Mouse (Mus musculus) heart, embryonic 16.5 days (tissue): ENCODE results near the gene Hs3st4. TPM values are rescaled to one million over a fixed set of nuclear protein-coding genes. Genes with fewer than 3 reads are reported as not detected.
A peak's percentile ranks its signal among the peaks of the same experiment; 100 is the strongest.

Experiments used
- ATAC-seq: fragments of 200-750 bp; cut with Nextera tagmentation; replicated peaks from 2 replicates; pipeline ENCODE4 v1.8.0; 2017; ENCODE audit warnings: moderate number of reproducible peaks; ENCODE audit not compliant: insufficient read depth, low FRiP score; ENCODE audit errors: extremely low read depth
- H3K27ac ChIP-seq: fragments of 300-500 bp; sonication (generic); 2 replicates; pipeline ENCODE4 v1.5.1; 2014; ENCODE audit warnings: mild to moderate bottlenecking, low read length, control low read depth, moderate library complexity
- H3K27me3 ChIP-seq: fragments of 300-500 bp; sonication (generic); 2 replicates; pipeline ENCODE4 v1.6.1; 2014; ENCODE audit warnings: low read length, mixed read lengths; ENCODE audit not compliant: control insufficient read depth, insufficient read depth
- H3K36me3 ChIP-seq: fragments of 300-500 bp; sonication (generic); 2 replicates; pipeline ENCODE4 v1.6.1; 2014; ENCODE audit not compliant: control insufficient read depth, insufficient read depth
- H3K4me1 ChIP-seq: fragments of 300-500 bp; sonication (generic); 2 replicates; pipeline ENCODE4 v1.6.1; 2014; ENCODE audit warnings: low read length, mixed read lengths; ENCODE audit not compliant: control insufficient read depth, insufficient read depth
- H3K4me2 ChIP-seq: fragments of 300-500 bp; sonication (generic); 2 replicates; pipeline ENCODE4 v1.6.1; 2014; ENCODE audit warnings: low read depth, mild to moderate bottlenecking, control low read depth, low read length
- H3K4me3 ChIP-seq: fragments of 300-500 bp; sonication (generic); 2 replicates; pipeline ENCODE4 v1.5.1; 2014; ENCODE audit warnings: mild to moderate bottlenecking, control low read depth, low read length
- H3K9ac ChIP-seq: fragments of 300-500 bp; sonication (generic); 2 replicates; pipeline ENCODE4 v1.6.1; 2014; ENCODE audit warnings: low read length, control low read depth
- H3K9me3 ChIP-seq: fragments of 300-500 bp; sonication (generic); replicated peaks from 2 replicates; pipeline ENCODE4 v1.6.1; 2016; ENCODE audit warnings: low read length; ENCODE audit not compliant: control insufficient read depth
- WGBS: fragments of 180-500 bp; shearing (Covaris S2); extraction: QIAGEN DNeasy Blood & Tissue Kit; methylation state at CpG from one replicate; pipeline ENCODE4 v1.1.7; 2014; 5-methylcytosine and 5-hydroxymethylcytosine counted together
- polyA plus RNA-seq: library from polyadenylated mRNA; unstranded; fragments of >200 nt; fragmentation: Nextera tagmentation; extraction: Ambion mirVana; gene quantifications from 2 replicates; pipeline ENCODE4 v1.2.1, GENCODE M21; 2015

The Hs3st4 gene
- polyA plus RNA-seq, result 0.36 and 0.53 TPM in 2 replicates

DNA sequence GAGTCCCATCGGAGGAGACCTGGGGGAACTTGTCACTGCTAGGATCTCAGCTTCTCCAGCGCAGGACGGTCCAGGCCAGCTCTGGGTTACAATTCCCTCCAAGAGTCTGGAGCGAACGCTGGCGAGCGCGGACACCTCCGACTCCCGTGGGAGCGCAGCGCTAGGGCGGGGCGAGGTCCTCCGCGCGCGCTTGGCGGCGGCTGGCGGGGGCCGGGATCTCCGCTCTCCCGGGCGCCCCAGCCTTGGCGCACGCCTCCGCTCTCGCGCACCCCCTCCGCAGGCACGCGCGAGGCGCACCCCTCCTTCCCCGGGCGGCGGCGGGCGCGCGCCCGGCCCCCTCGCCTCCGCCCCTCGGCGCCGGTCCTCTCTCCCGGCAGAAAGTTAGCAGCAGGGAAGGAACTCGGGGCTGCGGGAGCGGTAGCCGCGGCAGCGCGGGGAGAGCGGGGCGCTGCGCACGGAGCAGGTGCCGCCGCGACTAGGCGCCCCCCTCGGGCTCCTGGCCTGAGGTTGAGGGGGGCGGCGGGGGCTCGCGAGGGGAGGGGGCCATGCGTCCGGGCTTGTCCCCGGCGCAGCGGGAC is at the start of gene Hs3st4:
Gene Hs3st4 (plus strand): TSS at position 409 of the 578 bp plus-strand sequence.
- H3K27ac ChIP-seq, result no peak within 1 kb of the TSS
- WGBS, result under 1% methylated on average over 57 of the region's 74 CpGs
- no peak within 1 kb of the TSS for H3K9ac ChIP-seq
- H3K4me2 ChIP-seq, result peak within 1 kb of the TSS; percentile 84
- H3K27me3 ChIP-seq, result peaks cover 73% of the 10 kb centered on the region
- H3K9me3 ChIP-seq, result no peaks in the 10 kb centered on the region; the same call in 1 of the 2 replicates
- no peaks in the 10 kb centered on the region for H3K36me3 ChIP-seq
- H3K4me1 ChIP-seq, result no peaks in the 10 kb centered on the region
- peak within 1 kb of the TSS; percentile 49 for H3K4me3 ChIP-seq
- ATAC-seq, result peak; percentile 49

DNA sequence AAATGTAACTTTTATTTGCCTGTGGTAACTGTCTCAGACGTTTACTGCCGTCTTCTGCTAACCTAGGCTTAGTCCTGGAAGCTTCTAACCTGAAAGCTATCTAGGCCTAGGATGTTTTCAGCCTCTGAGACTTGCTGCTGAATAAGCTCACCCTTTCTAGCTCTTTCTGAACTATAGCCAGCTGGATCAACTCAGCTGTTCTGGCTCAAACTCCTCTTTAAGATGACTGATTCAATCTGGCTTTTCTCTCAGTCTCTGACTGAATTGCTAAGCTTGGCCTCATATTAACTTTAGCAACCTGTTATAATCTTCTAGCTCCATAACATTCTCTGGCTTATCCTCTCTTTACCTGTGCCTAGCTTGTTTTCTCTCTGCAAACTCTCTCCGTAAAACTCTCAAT is 35.8 kb upstream of the Hs3st4 start:
- Histone ChIP-seq H3K27ac (no peak overlapping the region), H3K4me1 (no peaks in the 10 kb centered on the region), H3K27me3 (no peaks in the 10 kb centered on the region), H3K4me2 (no peak overlapping the region), H3K4me3 (no peak overlapping the region), H3K9me3 (no peaks in the 10 kb centered on the region), H3K9ac (no peak overlapping the region), H3K36me3 (no peaks in the 10 kb centered on the region)
- 61% methylated on average over 3 of the region's 3 CpGs for WGBS
- no peak for ATAC-seq

DNA sequence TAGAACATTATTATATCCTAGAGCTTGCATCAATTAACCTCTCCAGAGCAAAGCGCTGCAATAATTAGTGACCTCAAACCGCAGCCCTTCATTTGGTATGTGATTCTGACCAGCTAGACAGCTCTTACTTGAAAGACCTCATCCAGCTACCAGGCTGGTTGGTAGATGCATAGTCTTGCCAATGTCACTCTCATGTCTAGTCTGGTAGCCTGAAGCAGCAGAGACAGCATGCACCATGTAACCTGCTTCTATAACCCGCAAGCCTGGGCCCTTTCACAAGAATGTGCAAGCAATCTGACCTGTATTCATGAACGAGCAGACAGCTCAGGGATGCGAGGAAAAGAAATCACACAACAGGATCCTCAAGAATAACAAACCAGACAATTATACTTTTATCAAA is 19.6 kb upstream of the Hs3st4 start:
- H3K36me3 ChIP-seq, result no peaks in the 10 kb centered on the region
- H3K4me3 ChIP-seq, result no peak overlapping the region
- H3K9ac ChIP-seq, result no peak overlapping the region
- H3K27ac ChIP-seq, result no peak overlapping the region
- H3K4me1 ChIP-seq, result no peaks in the 10 kb centered on the region
- H3K27me3 ChIP-seq, result no peaks in the 10 kb centered on the region
- H3K4me2 ChIP-seq, result no peak overlapping the region
- WGBS, result 79% methylated on average over 5 of the region's 5 CpGs
- no peak for ATAC-seq
- peaks cover 9% of the 10 kb centered on the region for H3K9me3 ChIP-seq

DNA sequence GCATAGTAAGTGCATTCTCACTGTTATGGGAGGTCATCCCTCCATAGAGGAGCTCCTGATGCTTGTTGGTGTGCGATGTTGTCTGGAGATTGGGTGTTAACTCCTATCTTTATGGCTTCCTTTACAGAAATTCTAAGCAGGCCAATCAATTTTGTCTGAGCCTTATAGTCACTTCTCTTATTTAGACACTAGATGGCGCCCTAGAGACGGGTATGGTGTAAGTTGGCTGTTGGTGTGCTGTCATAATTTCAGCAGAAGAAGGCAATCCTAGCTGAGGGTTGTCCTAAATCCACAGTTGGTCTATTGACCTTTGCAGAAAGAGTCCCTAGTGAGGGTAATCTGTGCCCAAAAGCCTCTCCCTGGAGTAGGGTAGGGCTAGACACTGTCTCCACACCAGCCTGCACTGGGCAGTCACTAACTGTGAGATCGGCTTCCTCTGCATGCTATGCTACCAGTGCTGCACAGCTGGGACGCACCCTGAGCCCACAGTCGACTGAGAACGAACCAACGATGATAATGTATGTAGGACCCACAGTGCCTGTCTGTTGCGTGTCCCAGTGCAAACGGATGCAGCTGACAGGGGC is 18.0 kb upstream of the Hs3st4 start:
- Histone ChIP-seq H3K4me2 (no peak overlapping the region), H3K27ac (no peak overlapping the region), H3K9me3 (peaks cover 9% of the 10 kb centered on the region), H3K4me1 (no peaks in the 10 kb centered on the region), H3K9ac (no peak overlapping the region), H3K4me3 (no peak overlapping the region), H3K36me3 (no peaks in the 10 kb centered on the region), H3K27me3 (no peaks in the 10 kb centered on the region)
- WGBS, result 46% methylated on average over 10 of the region's 10 CpGs
- ATAC-seq, result no peak

DNA sequence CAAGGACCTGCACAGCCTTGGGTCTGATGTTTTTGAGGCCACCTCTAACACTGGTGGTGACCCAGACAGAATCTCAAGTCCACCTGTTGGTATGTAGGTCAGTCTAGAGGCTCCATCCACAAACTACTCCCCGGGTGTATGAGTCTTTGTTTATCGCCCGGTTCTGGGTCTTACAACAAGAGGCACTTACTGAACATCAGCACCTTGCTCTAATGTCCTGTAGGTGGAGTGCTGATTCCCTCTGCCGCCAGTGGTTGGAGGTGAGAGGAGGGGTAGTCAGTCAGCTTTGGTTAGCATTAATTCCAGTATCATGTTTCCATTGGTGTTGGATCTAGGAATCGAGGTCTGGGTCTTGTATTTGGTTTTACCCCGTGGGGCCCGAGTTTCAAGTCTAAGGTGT is 17.2 kb upstream of the Hs3st4 start:
- no peak overlapping the region for H3K4me2 ChIP-seq

DNA sequence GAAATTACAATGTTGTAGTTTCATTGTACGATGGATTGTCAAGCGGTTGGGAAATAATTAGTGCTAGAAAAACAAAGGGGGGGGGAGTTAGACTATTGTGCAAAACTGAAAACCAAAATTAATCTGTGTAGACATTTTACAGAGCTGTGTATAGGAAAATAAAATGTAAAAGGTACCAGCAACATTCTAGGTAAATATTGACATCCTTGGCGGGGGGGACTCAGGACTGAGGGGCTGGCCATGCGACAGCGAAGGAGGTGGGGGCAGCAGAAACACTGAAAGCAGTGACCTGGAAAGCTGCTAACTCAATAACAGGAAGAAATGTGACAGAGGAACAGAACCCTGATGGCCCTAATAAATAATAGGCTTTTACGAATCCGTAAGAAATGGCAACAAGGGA is 7.2 kb upstream of the Hs3st4 start:
- ATAC-seq, result no peak
- Histone ChIP-seq H3K9ac (no peak overlapping the region), H3K4me3 (no peak overlapping the region), H3K4me2 (no peak overlapping the region), H3K36me3 (no peaks in the 10 kb centered on the region), H3K27ac (no peak overlapping the region), H3K4me1 (no peaks in the 10 kb centered on the region), H3K9me3 (no peaks in the 10 kb centered on the region; the same call in 1 of the 2 replicates), H3K27me3 (peaks cover 6% of the 10 kb centered on the region; the same call in 1 of the 2 replicates)
- 75% methylated on average over 7 of the region's 7 CpGs for WGBS

More for the DNA sequence above, 17.2 kb upstream of the Hs3st4 start:
- Histone ChIP-seq H3K4me3 (no peak overlapping the region), H3K9me3 (peaks cover 9% of the 10 kb centered on the region), H3K36me3 (no peaks in the 10 kb centered on the region), H3K27me3 (no peaks in the 10 kb centered on the region), H3K27ac (no peak overlapping the region), H3K4me1 (no peaks in the 10 kb centered on the region), H3K9ac (no peak overlapping the region)
- no peak; the same call in 1 of the 2 replicates for ATAC-seq
- WGBS, result 56% methylated on average over 7 of the region's 7 CpGs

DNA sequence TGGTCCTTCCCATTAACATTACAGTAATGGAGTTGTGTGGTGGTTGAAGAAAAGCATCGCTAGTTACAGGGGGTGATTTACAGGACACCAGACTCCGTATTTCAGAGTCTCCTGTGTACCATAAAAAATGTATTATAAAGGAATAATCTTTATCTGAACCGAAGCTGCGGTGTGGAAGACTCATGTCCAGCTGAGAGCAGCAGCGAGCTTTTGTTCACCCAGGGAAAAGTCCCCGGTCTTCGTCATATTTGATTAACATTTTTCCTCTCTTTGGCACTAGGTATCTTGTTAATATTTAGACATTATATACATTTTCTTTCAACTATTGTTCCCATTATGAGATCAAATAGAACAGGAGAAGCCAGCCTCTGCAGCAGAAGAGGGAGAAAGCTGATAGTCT is 1.2 kb upstream of the Hs3st4 start:
- ATAC-seq, result no peak
- 38% methylated on average over 7 of the region's 7 CpGs for WGBS
- Histone ChIP-seq H3K9me3 (no peaks in the 10 kb centered on the region; the same call in 1 of the 2 replicates), H3K27me3 (peaks cover 66% of the 10 kb centered on the region), H3K27ac (no peak overlapping the region), H3K4me1 (no peaks in the 10 kb centered on the region), H3K4me3 (no peak overlapping the region), H3K9ac (no peak overlapping the region), H3K36me3 (no peaks in the 10 kb centered on the region), H3K4me2 (no peak overlapping the region)

DNA sequence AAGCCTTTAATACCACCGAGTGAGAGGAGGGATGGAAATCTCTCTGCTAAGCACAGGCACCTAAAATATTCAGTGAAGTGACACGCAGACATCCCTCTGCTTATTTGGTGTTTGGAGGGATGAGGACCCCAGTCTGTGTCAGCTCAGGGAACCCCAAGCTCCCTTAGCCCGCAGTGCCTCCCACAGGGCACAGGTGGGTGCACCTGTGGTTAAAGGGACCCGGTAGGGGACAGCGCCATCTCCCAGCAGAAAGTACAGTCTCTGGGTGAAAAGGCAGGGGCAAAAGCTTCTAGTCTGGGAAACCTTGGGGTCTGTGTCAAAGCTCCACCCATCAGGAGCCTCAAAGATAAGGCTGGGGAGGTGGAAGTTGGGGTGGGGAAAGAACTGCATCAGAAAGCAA is 659 bp upstream of the Hs3st4 start:
- peaks cover 71% of the 10 kb centered on the region for H3K27me3 ChIP-seq
- no peaks in the 10 kb centered on the region for H3K4me1 ChIP-seq
- peak overlapping the region; percentile 84 for H3K4me2 ChIP-seq
- H3K36me3 ChIP-seq, result no peaks in the 10 kb centered on the region
- no peak for ATAC-seq
- WGBS, result 4% methylated on average over 5 of the region's 5 CpGs
- H3K9me3 ChIP-seq, result no peaks in the 10 kb centered on the region; the same call in 1 of the 2 replicates
- H3K27ac ChIP-seq, result no peak overlapping the region
- peak overlapping the region; percentile 49 for H3K4me3 ChIP-seq
- H3K9ac ChIP-seq, result no peak overlapping the region

DNA sequence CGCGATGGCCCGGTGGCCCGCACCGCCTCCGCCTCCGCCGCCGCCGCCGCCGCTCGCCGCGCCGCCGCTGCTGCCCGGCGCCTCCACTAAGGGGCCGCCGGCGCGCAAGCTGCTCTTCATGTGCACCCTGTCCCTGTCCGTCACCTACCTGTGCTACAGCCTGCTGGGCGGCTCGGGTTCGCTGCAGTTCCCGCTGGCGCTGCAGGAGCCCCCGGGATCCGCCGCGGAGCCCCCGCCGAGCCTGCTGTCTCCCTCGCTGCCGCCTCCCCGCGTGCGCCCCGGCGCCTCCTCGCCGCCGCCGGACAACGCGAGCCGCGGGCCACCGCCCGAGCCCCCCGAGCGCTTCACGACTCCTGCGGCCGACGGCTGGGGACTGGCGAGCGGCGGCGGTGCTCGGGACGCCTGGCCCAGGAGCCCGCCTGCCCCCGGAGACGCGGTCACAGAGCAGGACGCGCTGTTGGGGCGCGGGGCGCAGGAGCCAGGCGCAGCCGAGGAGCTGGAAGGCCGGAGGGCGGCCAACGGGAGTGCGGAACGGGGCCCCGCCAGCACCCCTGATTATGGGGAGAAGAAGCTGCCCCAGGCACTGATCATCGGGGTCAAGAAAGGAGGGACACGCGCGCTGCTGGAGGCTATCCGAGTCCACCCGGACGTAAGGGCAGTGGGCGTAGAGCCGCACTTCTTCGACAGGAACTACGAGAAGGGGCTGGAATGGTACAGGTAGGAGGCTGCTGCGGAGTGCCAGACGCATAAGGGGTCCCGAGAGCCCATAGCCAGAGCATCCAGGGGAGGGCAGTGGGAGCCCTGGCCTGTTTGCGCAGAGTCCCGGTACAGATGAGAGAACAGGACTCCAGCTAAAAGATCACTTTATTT is 743 bp downstream of the Hs3st4 start:
- Histone ChIP-seq H3K36me3 (no peaks in the 10 kb centered on the region), H3K9ac (no peak overlapping the region), H3K27ac (no peak overlapping the region), H3K4me1 (no peaks in the 10 kb centered on the region), H3K27me3 (peaks cover 73% of the 10 kb centered on the region), H3K4me3 (peak overlapping the region; percentile 49), H3K4me2 (peak overlapping the region; percentile 84), H3K9me3 (no peaks in the 10 kb centered on the region; the same call in 1 of the 2 replicates)
- WGBS, result under 1% methylated on average over 80 of the region's 97 CpGs
- 0 out of 2 replicates have a peak, but pooled peaks have one; percentile 18 for ATAC-seq
